In genomic region chr11:31369648-31370286, GRCm38 (mm10) we compare ENCODE assay signal across 9 mouse cellular contexts. TPM values are rescaled to one million over a fixed set of nuclear protein-coding genes. Genes with fewer than 3 reads are reported as not detected.
DNase-seq lines count a peak whose midpoint lies in the region; ATAC-seq and TF ChIP-seq lines count a peak whose summit lies in the region.
"Had no signal": no experiment of that assay in that cellular context is flagged by ENCODE, and none has a peak within 500 bp of the region (broad histone marks: within the 10 kb centered on the region; RNA-seq: fewer than 3 reads in every experiment).

Gene Stc2 (minus strand): TSS chr11:31370074.

- H3K4me2 ChIP-seq in forebrain, postnatal 0 days (ENCODE audit: low read depth), result peak within 1 kb of the TSS; percentile 98
- peak within 1 kb of the TSS; percentile 99 for H3K4me2 ChIP-seq in lung, embryonic 16.5 days (ENCODE audit: low read depth, low read length)

- WGBS in forebrain, postnatal 0 days, result 1% methylated on average over 51 of the region's 51 CpGs
- under 1% methylated on average over 51 of the region's 51 CpGs for WGBS in lung, embryonic 16.5 days

- H3K27me3 ChIP-seq in forebrain, postnatal 0 days (ENCODE audit: insufficient read depth, low read length), result peaks cover 15% of the 10 kb centered on the region
- peaks cover 21% of the 10 kb centered on the region for H3K27me3 ChIP-seq in lung, embryonic 16.5 days (ENCODE audit: control insufficient read depth, insufficient read depth, low read depth, low read length)

- no peak for TF ChIP-seq CTCF in forebrain, postnatal 0 days (IDR thresholded peaks at IDR 0.05; ENCODE audit: low read depth)

- DNase-seq in ES-CJ7 (ENCODE audit: low read depth, low spot score), result peak; percentile 93
- peak; percentile 55 for DNase-seq in adrenal gland, postnatal 14 days
- DNase-seq in forebrain, postnatal 0 days, result peak; percentile 83
- peak; percentile 70 to 81 for DNase-seq in heart, postnatal 36 days
- DNase-seq in layer of hippocampus, adult 8-10 months (ENCODE audit: low spot score in 2 of 2), result peak; percentile 39
- peak; percentile 31 for DNase-seq in retina, postnatal 7 days (ENCODE audit: low read depth, low spot score)

- no peaks in the 10 kb centered on the region for H3K36me3 ChIP-seq in forebrain, postnatal 0 days (ENCODE audit: insufficient read depth)
- no peaks in the 10 kb centered on the region for H3K36me3 ChIP-seq in lung, embryonic 16.5 days (ENCODE audit: control insufficient read depth, insufficient read depth, low read length)

- H3K9ac ChIP-seq in forebrain, postnatal 0 days, result peak within 1 kb of the TSS; percentile 56
- peak within 1 kb of the TSS; percentile 72 for H3K9ac ChIP-seq in lung, embryonic 16.5 days (ENCODE audit: low read length)

- H3K27ac ChIP-seq in forebrain, postnatal 0 days (ENCODE audit: low read depth, low read length), result no peak within 1 kb of the TSS
- peak within 1 kb of the TSS; percentile 55 for H3K27ac ChIP-seq in lung, embryonic 16.5 days (ENCODE audit: low read length)
- H3K27ac ChIP-seq: macrophage had no signal

- intact Hi-C loops in heart, postnatal 36 days (cut with DNase I), result loop anchor here (5.0 to 10.0 kb wide), 3 partner anchors 183 to 695 kb away; no protein-coding TSS in a partner anchor

- H3K4me3 ChIP-seq in forebrain, postnatal 0 days (ENCODE audit: low read depth, low read length), result peak within 1 kb of the TSS; percentile 52
- peak within 1 kb of the TSS; percentile 62 for H3K4me3 ChIP-seq in lung, embryonic 16.5 days (ENCODE audit: low read length)

- peak; percentile 74 for ATAC-seq in forebrain, postnatal 0 days
- peak; percentile 73 for ATAC-seq in lung, embryonic 16.5 days (ENCODE audit: low read depth)
- no peak for ATAC-seq in monocyte, adult 5-6 weeks (replicated peaks; ENCODE audit: insufficient number of reproducible peaks, low FRiP score, low TSS enrichment, poor library complexity, severe bottlenecking)

- H3K4me1 ChIP-seq in forebrain, postnatal 0 days (ENCODE audit: insufficient read depth), result peaks cover 4% of the 10 kb centered on the region; the same call in 1 of the 2 replicates
- peaks cover 25% of the 10 kb centered on the region for H3K4me1 ChIP-seq in lung, embryonic 16.5 days (replicated peaks; ENCODE audit: control insufficient read depth, insufficient read depth, low read length)

- H3K9me3 ChIP-seq in forebrain, postnatal 0 days (ENCODE audit: low read length), result no peaks in the 10 kb centered on the region
- no peaks in the 10 kb centered on the region for H3K9me3 ChIP-seq in lung, embryonic 16.5 days (ENCODE audit: control insufficient read depth, low read length)

RNA-seq across cellular contexts. Expression of gene Stc2, which starts in this region (rescaled TPM):
- 0.93 and 2.4 TPM in 2 replicates for total RNA-seq in adrenal gland, postnatal 14 days (2021)
- 3.2 and 4.7 TPM in 2 replicates for total RNA-seq in forebrain, postnatal 0 days (2014; rRNA removed)
- 1.0 and 1.3 TPM in 2 replicates for polyA plus RNA-seq in forebrain, postnatal 0 days (2015; fragmentation: Nextera tagmentation; extraction: Ambion mirVana)
- total RNA-seq in heart, postnatal 36 days (2021), result 10 to 100 TPM; 18.0 to 20.7 TPM
- total RNA-seq in layer of hippocampus, adult 8-10 months (2022), result 1 to 10 TPM; 3.2 to 6.4 (median 4.9) TPM
- 3.1 and 3.4 TPM in 2 replicates for polyA plus RNA-seq in lung, embryonic 16.5 days (2015; fragmentation: Nextera tagmentation; extraction: Ambion mirVana)
- total RNA-seq in monocyte, adult 5-6 weeks (2017), result not detected in 3 replicates
- polyA plus RNA-seq: macrophage had no signal

Comparison
In these comparisons a context has a peak if more than half of its experiments do, and no peak if none do; other contexts are left out.
1. DNase-seq: peak in every context shown above with its lines; median percentile 93 in ES-CJ7; 83 in forebrain, postnatal 0 days; 76 in heart, postnatal 36 days; 55 in adrenal gland, postnatal 14 days; 39 in layer of hippocampus, adult 8-10 months; 31 in retina, postnatal 7 days.